Mouse (Mus musculus) adrenal gland, postnatal 0 days (tissue): ENCODE results near the gene Hace1. TPM values are rescaled to one million over a fixed set of nuclear protein-coding genes. Genes with fewer than 3 reads are reported as not detected.

Source experiments
- microRNA-seq: library from miRNA; unstranded; fragments of <30 nt; microRNA quantifications from one replicate; pipeline ENCODE4, GENCODE M21; 2016; ENCODE audit warnings: borderline replicate concordance; ENCODE audit not compliant: insufficient number of aligned reads
- polyA plus RNA-seq: library from polyadenylated mRNA; unstranded; fragments of >200 nt; fragmentation: Nextera tagmentation; extraction: Ambion mirVana; gene quantifications from 2 replicates; pipeline ENCODE4 v1.2.1, GENCODE M21; 2015

The Hace1 gene
- polyA plus RNA-seq: 9.5 and 11.6 TPM in 2 replicates

DNA sequence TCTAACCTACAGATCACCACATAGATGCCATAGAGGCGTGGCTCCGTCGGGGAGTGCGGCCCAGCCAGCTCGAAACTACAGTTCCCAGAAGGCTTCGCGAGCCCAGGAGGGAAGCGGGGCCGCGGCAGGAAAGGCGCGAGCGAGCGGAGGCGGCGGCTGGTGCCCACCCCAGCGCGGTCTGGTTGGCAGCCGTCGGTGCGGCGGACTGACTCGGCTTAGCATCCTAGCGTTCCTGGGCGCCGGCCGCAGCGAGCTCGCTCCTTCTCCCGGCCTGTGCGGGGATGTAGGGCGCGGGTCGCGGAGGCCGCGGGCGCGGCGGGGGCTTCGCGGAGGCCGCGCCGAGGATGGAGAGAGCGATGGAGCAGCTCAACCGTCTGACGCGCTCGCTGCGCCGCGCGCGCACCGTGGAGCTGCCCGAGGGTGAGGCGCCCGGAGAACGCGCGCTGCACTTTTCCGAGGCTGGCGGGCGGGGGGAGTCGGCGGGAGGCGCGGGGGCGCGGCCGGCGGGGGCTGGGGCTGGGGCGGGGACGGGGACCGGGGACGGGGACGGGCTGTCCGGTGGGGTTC, at the start of gene Hace1:
Hace1 (plus strand) TSS at position 99 of the 567 bp plus-strand sequence.

Small RNA genes lying within 50 kb of the gene (microRNA-seq; reads per million reads assigned to microRNA genes)
- gene Gm27731: not detected

Other genes with a start within 250 kb of the Hace1 start
- 0.08 and 0.52 TPM in 2 replicates for gene Bves, start 242.1 kb upstream of the Hace1 start, polyA plus RNA-seq
- 0.39 and 0.60 TPM in 2 replicates for gene Lin28b, start 91.4 kb upstream of the Hace1 start, polyA plus RNA-seq